Mouse (Mus musculus) layer of hippocampus, adult 9-10 months (tissue): ENCODE data around the gene Hk3.

Experiments used
- DNase-seq: peaks from one replicate; pipeline ENCODE4 v3.0.0; 2022; ENCODE audit warnings: low spot score

Gene Hk3

GRCm38 (mm10) chr13:55002090-55002489 is 19.1 kb downstream of the Hk3 start:
- DNase-seq = no peak

GRCm38 (mm10) chr13:55000433-55000832 is 20.8 kb downstream of the Hk3 start:
- DNase-seq = no peak

DNA sequence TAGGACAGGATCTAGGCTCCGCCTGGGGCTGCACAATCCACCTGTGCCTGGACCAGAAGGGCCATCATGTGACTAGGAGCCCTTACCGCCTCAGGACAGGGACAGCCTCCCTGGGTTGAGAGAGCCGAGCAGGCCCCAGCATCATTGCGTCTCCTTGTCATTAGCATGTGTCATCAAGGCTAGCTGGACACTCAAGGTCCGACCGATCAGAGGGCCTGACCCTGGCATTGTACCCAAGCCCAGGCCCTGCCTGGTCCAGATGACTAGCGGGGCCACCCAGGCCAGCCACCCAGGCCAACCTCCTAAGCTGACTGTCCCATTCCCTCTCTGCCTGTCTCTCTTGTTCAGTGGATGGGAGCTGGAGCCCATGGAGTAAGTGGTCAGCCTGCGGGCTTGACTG is 23.6 kb downstream of the Hk3 start:
- DNase-seq = no peak

- no peak for DNase-seq
Observed at GRCm38 (mm10) chr13:54995161-54995560, 26.0 kb downstream of the Hk3 start.

GRCm38 (mm10) chr13:54994576-54994975 is 26.6 kb downstream of the Hk3 start:
- no peak for DNase-seq

GRCm38 (mm10) chr13:54992215-54992614 is 29.0 kb downstream of the Hk3 start:
- DNase-seq = peak; percentile 17

GRCm38 (mm10) chr13:54988181-54988760 is 32.9 kb downstream of the Hk3 start:
- DNase-seq = no peak

DNA sequence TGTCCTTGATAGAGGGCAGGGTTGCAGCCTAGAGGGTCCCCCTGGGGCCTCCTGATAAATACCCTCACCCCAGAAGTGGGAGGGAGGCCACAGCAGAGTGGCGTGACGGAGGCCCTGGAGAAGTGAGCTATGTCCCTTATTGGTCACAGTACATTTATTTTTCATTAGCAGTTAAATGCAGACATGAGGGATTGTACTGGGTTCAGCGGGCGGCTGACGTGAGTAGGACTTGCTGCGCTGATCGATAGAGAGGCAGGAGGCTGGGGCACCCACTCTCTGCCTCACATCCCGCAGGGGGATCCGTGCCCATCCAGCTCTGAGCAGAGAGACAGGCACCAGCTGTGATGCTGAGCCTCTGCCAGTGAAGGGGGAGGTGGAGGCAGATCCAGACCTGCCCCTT is 33.8 kb downstream of the Hk3 start:
- no peak for DNase-seq

- no peak for DNase-seq
Observed at GRCm38 (mm10) chr13:54983614-54984013, 37.6 kb downstream of the Hk3 start.

DNA sequence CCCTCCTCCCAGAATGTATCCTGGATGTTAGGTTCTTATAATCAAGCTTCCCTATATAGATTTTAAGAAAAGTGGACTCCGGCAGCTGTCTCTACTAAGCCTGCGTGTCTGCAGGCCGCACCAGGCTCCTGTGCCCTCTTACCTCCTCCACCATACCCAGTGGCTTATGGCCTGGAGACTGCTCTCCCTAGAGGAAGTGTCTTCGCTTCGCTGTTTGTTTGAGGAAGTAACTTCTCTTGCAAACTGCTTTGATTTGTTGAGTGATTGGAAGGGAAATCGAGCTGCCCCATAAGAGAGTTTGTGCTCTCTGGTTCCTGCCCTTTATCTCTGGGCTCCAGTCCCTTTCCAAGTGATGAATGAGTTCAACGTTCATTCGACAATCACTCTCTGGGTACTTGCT is 38.2 kb downstream of the Hk3 start:
- DNase-seq = no peak

GRCm38 (mm10) chr13:54980957-54981356 is 40.2 kb downstream of the Hk3 start:
- DNase-seq = no peak

DNA sequence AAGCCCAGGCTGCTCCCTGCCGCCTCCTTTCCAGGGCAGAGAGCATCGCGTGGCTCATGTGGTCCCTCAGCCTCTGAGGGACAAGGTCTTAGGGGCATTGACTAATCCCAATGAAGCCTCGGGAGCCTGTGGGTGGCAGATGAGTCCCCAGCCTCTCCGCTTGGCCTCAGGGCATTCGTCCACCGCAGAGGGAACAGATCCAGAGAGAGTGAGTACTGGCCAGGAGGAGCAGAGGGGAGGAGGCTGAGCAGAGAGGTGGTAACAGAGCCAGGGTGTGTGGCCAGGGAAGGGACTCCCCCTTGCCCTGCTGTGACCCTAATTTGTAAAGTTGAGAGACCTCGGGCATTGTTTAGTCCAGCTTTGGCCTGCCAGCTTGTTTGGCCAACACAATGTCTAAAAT is 42.4 kb downstream of the Hk3 start:
- no peak for DNase-seq

DNA sequence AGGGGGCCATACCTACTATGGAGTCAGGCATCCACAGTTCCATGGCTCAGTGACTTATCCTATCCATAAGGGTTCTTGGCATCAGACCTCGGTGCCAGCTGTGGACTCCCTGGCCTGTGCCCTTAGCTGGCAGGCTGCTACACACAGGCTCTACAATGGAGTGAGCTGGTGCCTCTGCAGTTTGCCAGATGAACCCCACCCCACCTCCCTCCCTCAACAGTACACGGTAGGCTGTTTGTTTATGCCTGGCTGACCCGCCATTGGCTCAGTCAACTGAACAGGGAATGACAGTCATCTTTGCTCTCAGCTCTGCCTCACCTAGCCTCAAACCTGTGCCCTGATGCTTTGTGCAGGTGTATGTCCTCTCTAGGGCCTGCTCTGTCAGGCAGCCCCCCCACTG is 45.6 kb downstream of the Hk3 start:
- DNase-seq = no peak

DNA sequence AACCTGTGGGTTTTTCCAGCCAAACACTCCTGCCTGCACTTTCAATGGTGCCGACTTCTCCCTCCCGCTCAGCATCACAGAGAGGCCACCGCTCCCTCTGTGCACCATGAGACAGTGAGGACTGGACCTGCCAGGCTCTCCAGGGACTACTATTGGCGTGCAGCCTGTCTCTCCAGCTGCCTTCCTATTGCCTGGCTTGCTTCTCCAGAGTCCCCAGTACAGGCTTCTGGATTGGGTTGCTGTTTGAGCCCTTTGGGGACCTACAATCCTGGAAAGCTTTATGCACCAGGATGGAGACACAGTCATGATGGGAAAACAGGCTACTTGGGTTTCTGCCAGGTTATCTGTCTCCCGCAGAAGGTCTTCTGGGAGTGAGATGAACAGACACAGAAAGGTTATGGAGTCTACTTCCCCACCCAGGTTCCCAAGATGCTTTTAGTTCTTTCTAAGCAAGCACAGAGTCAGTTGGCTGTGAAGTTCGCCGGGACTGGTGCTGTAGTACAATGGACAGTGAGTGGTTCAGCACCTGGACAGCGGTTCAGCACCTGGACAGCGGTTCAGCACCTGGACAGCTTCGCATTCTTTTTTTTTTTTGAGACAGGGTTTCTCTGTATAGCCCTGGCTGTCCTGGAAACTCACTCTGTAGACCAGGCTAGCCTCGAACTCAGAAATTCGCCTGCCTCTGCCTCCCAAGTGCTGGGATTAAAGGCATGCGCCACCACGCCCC is 50.5 kb downstream of the Hk3 start:
- no peak for DNase-seq

DNA sequence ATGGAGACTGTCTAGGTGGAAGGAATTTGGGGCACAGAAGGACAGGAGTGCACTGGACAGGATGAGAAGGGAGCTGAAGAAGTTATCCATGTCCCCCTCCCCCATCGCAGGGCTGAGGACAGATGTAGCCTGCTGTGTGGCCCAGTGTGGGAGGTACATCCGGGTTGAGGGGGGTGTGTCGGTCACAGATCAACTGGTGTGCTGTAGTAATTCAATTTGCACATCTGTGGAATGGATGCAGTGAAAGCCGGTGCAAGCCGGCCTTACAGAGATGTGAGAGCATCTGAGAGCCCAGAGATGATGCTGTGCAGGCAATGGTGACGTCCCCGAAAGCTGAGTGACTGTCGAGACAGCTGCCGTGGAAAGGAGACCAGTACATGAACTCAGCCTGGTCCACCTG is 51.7 kb downstream of the Hk3 start:
- DNase-seq = no peak

GRCm38 (mm10) chr13:54968636-54969035 is 52.5 kb downstream of the Hk3 start:
- no peak for DNase-seq

GRCm38 (mm10) chr13:54967501-54967900 is 53.7 kb downstream of the Hk3 start:
- no peak for DNase-seq

- no peak for DNase-seq
Observed at GRCm38 (mm10) chr13:54965256-54965655, 55.9 kb downstream of the Hk3 start.

- no peak for DNase-seq
Observed at GRCm38 (mm10) chr13:54960491-54960890, 60.7 kb downstream of the Hk3 start.

- DNase-seq = no peak
Observed at GRCm38 (mm10) chr13:54959842-54960241, 61.3 kb downstream of the Hk3 start.

- no peak for DNase-seq
Observed at GRCm38 (mm10) chr13:54959059-54959701, 62.0 kb downstream of the Hk3 start.

DNA sequence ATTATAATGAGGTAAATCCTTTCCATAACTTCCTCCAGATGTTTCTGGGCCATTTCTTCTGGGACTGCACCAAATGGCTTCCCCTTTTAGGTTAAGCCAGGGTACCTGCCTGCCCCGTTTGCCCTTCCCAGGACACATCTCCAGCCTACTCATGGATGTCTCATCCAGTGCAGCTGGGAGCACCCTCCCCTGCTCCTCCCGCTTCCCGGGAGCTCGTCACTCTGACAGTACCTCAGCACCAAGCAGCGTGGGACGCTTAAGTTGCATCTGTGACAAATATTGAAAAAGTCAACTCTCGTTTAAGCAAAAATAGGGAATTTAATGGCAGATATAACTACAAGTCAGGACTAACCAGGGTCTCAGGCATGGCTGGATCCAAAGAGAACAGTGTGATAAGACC is 63.9 kb downstream of the Hk3 start:
- DNase-seq = no peak
